Mouse (Mus musculus): ENCODE results near the gene Rnd2.

DNA sequence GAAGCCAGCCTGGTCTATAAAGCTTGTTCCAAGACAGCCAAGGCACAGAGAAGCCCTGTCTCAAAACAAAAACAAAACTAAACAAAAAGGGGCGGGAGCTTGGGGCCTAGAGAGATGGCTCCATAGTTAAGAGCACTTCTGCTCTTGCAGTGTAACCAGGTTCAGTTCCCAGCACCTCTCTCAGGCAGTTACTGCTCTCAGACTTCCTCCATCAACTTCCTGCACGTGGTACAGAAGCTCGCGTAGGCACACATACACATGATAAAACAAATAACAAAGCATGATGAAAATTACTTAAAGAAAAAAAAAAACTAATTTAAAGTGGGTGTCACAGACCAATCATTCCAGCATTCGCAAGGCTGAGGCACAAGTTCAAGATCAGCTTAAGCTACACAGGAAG, 44.7 kb upstream of the Rnd2 start:
- TF ChIP-seq CTCF (IDR thresholded peaks at IDR 0.05; ENCODE audit: control insufficient read depth, insufficient read depth, low read length) (no peak), POLR2A (IDR thresholded peaks at IDR 0.05; ENCODE audit: borderline replicate concordance, control insufficient read depth, low read depth, low read length) (no peak)

All from bone marrow, adult 2 months (tissue).